Mouse (Mus musculus) T-cell, adult 66 days (primary cell): ENCODE data around the gene Pdia6. TPM values are rescaled to one million over a fixed set of nuclear protein-coding genes. Genes with fewer than 3 reads are reported as not detected.

Experiments used
- total RNA-seq, 2 experiments: library from RNA; stranded (reverse); gene quantifications; 3 replicates in 1 of 2; 4 replicates in 1 of 2; pipeline ENCODE4 v1.2.4; 2023

Pdia6 gene
- 100 to 1,000 TPM in 1 of 2 experiments, 10 to 100 TPM in 1; 89.6 to 100 TPM for total RNA-seq

GRCm38 (mm10) chr12:17265971-17266672, at the start of gene Pdia6:
Pdia6 (plus strand) TSS chr12:17266545.

DNA sequence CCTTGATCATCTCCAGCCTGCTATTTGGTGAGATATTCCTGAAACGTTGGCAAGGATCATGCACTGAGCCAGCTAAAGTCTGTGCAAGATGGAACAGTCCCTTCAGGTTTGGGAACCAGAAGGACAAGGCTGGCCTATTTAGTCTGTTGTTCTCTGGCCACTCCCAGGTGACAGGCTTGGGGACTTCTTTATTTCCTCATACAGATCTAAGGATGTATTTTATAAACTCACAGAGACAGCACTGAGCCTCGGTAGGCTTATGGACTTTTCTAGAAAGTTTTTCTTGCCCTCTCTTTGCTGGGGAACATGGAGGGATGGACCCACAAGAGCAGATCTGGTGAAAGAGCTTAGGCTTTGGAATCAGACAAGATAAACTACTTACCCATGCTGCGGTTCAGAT, 62.9 kb downstream of the Pdia6 start, which contains the start of gene Atp6v1c2:
Gene Atp6v1c2 (minus strand): TSS at position 101 of the 400 bp plus-strand sequence.

Other genes starting within 250 kb of the Pdia6 start
- gene Kcnf1, start 89.7 kb upstream of the Pdia6 start, total RNA-seq, result 1 to 10 TPM in 1 of 2 experiments, under 1 TPM in 1; 0.77 to 1.3 TPM
- gene Atp6v1c2, start 62.8 kb downstream of the Pdia6 start, total RNA-seq, result not detected
- gene Nol10, start 81.9 kb downstream of the Pdia6 start, total RNA-seq, result 10 to 100 TPM; 20.9 to 21.4 TPM